Mouse (Mus musculus): ENCODE measurements at regions not wholly inside any gene's neighbourhood (a gene's known extent, or its start where the extent isn't known, plus 50 kb on each side); places are given as distances from the start of the nearest gene placed in this dataset.

DNA sequence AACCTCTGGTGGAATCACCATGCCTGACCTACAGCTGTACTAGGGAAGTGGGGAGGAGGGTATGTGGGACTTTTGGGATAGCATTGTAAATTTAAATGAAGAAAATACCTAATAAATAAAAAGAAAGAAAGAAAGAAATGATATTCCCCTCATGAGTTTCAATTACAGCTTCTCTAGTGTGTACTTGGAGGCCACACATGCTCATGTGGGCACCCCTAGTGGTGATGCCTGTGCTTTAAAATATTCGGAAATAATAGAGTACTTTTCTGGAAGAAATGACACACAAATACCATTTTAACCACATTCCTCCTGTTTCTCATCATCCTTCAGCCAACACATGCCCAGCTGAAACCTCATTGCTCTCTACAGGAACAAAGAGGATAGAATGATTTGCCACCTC, 1034.4 kb downstream of the Tlr4 start:
- TF ChIP-seq CTCF (IDR thresholded peaks at IDR 0.05; ENCODE audit: low read depth) (no peak), EP300 (IDR thresholded peaks at IDR 0.05; ENCODE audit: low read depth) (no peak)

All from liver, embryonic 14.5 days (tissue).